Mouse (Mus musculus) thymus, adult 2 months (tissue): ENCODE results near the gene Phyhd1.

ENCODE experiments used
- CTCF ChIP-seq: fragments of 200-500 bp; IDR thresholded peaks from 2 replicates; pipeline ENCODE4 v1.5.1; 2012; ENCODE audit warnings: mild to moderate bottlenecking, control low read depth, low read length, moderate library complexity, borderline replicate concordance; ENCODE audit not compliant: control insufficient read depth, poor library complexity, insufficient read depth; ENCODE audit errors: extremely low read depth
- POLR2A ChIP-seq: fragments of 200-500 bp; IDR thresholded peaks from 2 replicates; pipeline ENCODE4 v1.6.1; 2012; ENCODE audit warnings: mild to moderate bottlenecking, low read length, control low read depth, moderate library complexity; ENCODE audit not compliant: control insufficient read depth, poor library complexity, insufficient read depth; ENCODE audit errors: extremely low read depth

- no peak for TF ChIP-seq POLR2A
- no peak for TF ChIP-seq CTCF
Measured at GRCm38 (mm10) chr2:30319260-30319659, 53.3 kb downstream of the Phyhd1 start.
